In the genomic region with DNA sequence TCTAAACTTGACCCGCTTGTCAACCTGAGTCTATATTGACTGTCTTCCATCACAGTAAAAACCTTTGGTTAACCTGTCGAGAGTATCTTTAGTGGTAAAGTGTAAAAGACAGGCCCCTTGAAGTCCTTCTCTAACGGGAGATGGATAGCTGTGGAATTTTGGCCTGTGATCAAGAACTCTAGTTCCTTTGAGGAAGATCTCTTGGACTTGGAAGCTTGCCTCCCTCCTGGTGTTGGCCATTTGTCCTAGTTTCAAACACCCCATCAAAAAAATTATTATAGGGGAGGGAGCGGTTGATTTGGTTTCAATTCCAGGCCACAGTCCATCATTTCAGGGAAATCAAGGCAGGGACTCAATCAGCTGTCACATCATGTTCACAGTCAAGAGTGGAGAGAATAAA, we compare ENCODE assay signal across 12 mouse cellular contexts.
"Had no signal": no experiment of that assay in that cellular context is flagged by ENCODE, and none has a peak within 500 bp of the region (broad histone marks: within the 10 kb centered on the region; RNA-seq: fewer than 3 reads in every experiment).

No protein-coding gene starts in this region.

- H3K9ac ChIP-seq: kidney, embryonic 15.5 days; limb, embryonic 15.5 days; liver, embryonic 12.5 days; midbrain, embryonic 12.5 days; neural tube, embryonic 13.5 days; stomach, embryonic 15.5 days had no signal

- H3K4me1 ChIP-seq: limb, embryonic 15.5 days; liver, embryonic 12.5 days; midbrain, embryonic 12.5 days; neural tube, embryonic 13.5 days; stomach, embryonic 15.5 days had no signal

- H3K9me3 ChIP-seq: kidney, embryonic 15.5 days; limb, embryonic 15.5 days; midbrain, embryonic 12.5 days; neural tube, embryonic 13.5 days; stomach, embryonic 15.5 days had no signal

- H3K27ac ChIP-seq: kidney, embryonic 15.5 days; left cerebral cortex, adult 2 months; limb, embryonic 15.5 days; liver, embryonic 12.5 days; midbrain, embryonic 12.5 days; neural tube, embryonic 13.5 days; stomach, embryonic 15.5 days had no signal

- H3K27me3 ChIP-seq: midbrain, embryonic 12.5 days; neural tube, embryonic 13.5 days; stomach, embryonic 15.5 days had no signal

- ATAC-seq: liver, embryonic 12.5 days; midbrain, embryonic 16.5 days had no signal

- DNase-seq: kidney, adult 18-20 months; kidney, postnatal 14 days; right cerebral cortex, postnatal 14 days; thymus, postnatal 36 days had no signal

- H3K4me3 ChIP-seq: kidney, embryonic 15.5 days; left cerebral cortex, adult 2 months; limb, embryonic 15.5 days; liver, embryonic 12.5 days; midbrain, embryonic 12.5 days; neural tube, embryonic 13.5 days; stomach, embryonic 15.5 days had no signal

- H3K4me2 ChIP-seq: kidney, embryonic 15.5 days; limb, embryonic 15.5 days; liver, embryonic 12.5 days; midbrain, embryonic 12.5 days; neural tube, embryonic 13.5 days; stomach, embryonic 15.5 days had no signal

- H3K36me3 ChIP-seq: kidney, embryonic 15.5 days; limb, embryonic 15.5 days; liver, embryonic 12.5 days; midbrain, embryonic 12.5 days; neural tube, embryonic 13.5 days; stomach, embryonic 15.5 days had no signal
